Mouse (Mus musculus) liver, adult 2 months (tissue): ENCODE measurements around the gene Rnls.

Experiments used
- CTCF ChIP-seq: fragments of 200-500 bp; IDR thresholded peaks from 2 replicates; pipeline ENCODE4 v1.5.1; 2011; ENCODE audit warnings: low read depth, low read length, control low read depth
- POLR2A ChIP-seq: fragments of 200-500 bp; IDR thresholded peaks from 2 replicates; pipeline ENCODE4 v1.6.1; 2011; ENCODE audit warnings: low read length, control low read depth; ENCODE audit not compliant: insufficient read depth; ENCODE audit errors: extremely low read depth

DNA sequence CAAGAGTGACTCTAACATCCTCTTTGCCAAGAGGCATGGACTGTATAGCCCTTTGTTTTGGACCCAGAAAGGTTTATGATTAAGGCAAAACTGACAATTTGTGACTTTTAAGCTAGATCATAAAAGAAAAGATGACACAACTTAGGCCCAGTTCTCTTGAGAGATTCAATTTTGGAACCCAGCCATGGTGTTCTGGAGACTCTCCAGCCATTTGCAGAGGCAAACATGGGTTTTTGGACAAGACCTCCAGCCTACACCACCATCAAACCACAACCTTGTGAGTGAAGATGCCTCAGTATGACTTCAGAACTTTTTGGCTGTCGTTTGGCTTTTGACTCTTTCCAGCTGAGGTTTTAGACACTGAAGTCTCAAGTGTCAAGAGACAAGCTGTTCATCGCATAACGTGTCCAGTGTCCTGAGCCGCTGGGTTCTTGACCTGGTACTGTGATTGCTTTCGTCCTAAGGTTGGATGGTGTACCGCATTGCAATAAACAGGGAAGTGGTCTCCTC, 174.2 kb downstream of the Rnls start:
- TF ChIP-seq POLR2A, result no peak
- TF ChIP-seq CTCF, result no peak
